Mouse (Mus musculus) heart, embryonic 14.5 days (tissue): ENCODE results near the gene Rnd1. TPM values are rescaled to one million over a fixed set of nuclear protein-coding genes. Genes with fewer than 3 reads are reported as not detected.

Source experiments
- ATAC-seq: fragments of 200-750 bp; cut with Nextera tagmentation; 2 replicates; pipeline ENCODE4 v1.8.0; 2017; ENCODE audit warnings: low read depth, moderate TSS enrichment; ENCODE audit not compliant: insufficient number of reproducible peaks, insufficient read depth, low FRiP score
- H3K27ac ChIP-seq, 2 experiments: fragments of 200-500 bp in 1 of 2; fragments of 300-500 bp in 1 of 2; sonication (generic) in 1 of 2; replicated peaks in 1 of 2; 2 replicates each; pipeline ENCODE4 v1.5.1; 2012 to 2014; ENCODE audit warnings: low read depth in 2 of 2, low read length in 2 of 2, control low read depth in 1 of 2, mild to moderate bottlenecking in 1 of 2, mixed read lengths in 1 of 2; ENCODE audit not compliant: control insufficient read depth in 1 of 2, insufficient read depth in 1 of 2
- H3K27me3 ChIP-seq: fragments of 300-500 bp; sonication (generic); 2 replicates; pipeline ENCODE4 v1.6.1; 2014; ENCODE audit warnings: mild to moderate bottlenecking, low read length, control low read depth; ENCODE audit not compliant: control insufficient read depth, insufficient read depth
- H3K36me3 ChIP-seq: fragments of 300-500 bp; sonication (generic); 2 replicates; pipeline ENCODE4 v1.6.1; 2014; ENCODE audit warnings: mild to moderate bottlenecking, control low read depth, low read length, mixed read lengths; ENCODE audit not compliant: control insufficient read depth, insufficient read depth
- H3K4me1 ChIP-seq, 2 experiments: fragments of 200-500 bp in 1 of 2; fragments of 300-500 bp in 1 of 2; sonication (generic) in 1 of 2; 2 replicates each; pipeline ENCODE4 v1.6.1; 2012 to 2014; ENCODE audit warnings: low read length in 2 of 2, control low read depth in 1 of 2, mixed read lengths in 1 of 2; ENCODE audit not compliant: control insufficient read depth in 2 of 2, insufficient read depth in 2 of 2
- H3K4me2 ChIP-seq: fragments of 300-500 bp; sonication (generic); 2 replicates; pipeline ENCODE4 v1.6.1; 2014; ENCODE audit warnings: mild to moderate bottlenecking, low read length
- H3K4me3 ChIP-seq, 2 experiments: fragments of 200-500 bp in 1 of 2; fragments of 300-500 bp in 1 of 2; sonication (generic) in 1 of 2; 2 replicates each; pipeline ENCODE4 v1.5.1; 2012 to 2014; ENCODE audit warnings: low read length in 2 of 2, mild to moderate bottlenecking in 2 of 2, control low read depth in 1 of 2, low read depth in 1 of 2, moderate library complexity in 1 of 2; ENCODE audit not compliant: control insufficient read depth in 1 of 2, insufficient read depth in 1 of 2
- H3K9ac ChIP-seq: fragments of 300-500 bp; sonication (generic); 2 replicates; pipeline ENCODE4 v1.6.1; 2014; ENCODE audit warnings: mild to moderate bottlenecking, low read length
- H3K9me3 ChIP-seq: fragments of 300-500 bp; sonication (generic); 2 replicates; pipeline ENCODE4 v1.6.1; 2016; ENCODE audit warnings: low read length, control low read depth; ENCODE audit not compliant: control insufficient read depth
- WGBS: fragments of 180-500 bp; shearing (Covaris S2); extraction: QIAGEN DNeasy Blood & Tissue Kit; methylation state at CpG from one replicate; pipeline ENCODE4 v1.1.7; 2014; 5-methylcytosine and 5-hydroxymethylcytosine counted together
- polyA plus RNA-seq: library from polyadenylated mRNA; unstranded; fragments of >200 nt; fragmentation: Nextera tagmentation; extraction: Ambion mirVana; gene quantifications from 2 replicates; pipeline ENCODE4 v1.2.1, GENCODE M21; 2014

The Rnd1 gene
- polyA plus RNA-seq, 1 experiment from 2014 or later = 1.3 TPM

- no peak overlapping the region for H3K4me3 ChIP-seq
- H3K9ac ChIP-seq = no peak overlapping the region
- H3K36me3 ChIP-seq = peaks cover 98% of the 10 kb centered on the region
- no peak overlapping the region for H3K4me2 ChIP-seq
- no peaks in the 10 kb centered on the region for H3K9me3 ChIP-seq
- no peaks in the 10 kb centered on the region for H3K4me1 ChIP-seq
- H3K27me3 ChIP-seq = no peaks in the 10 kb centered on the region
- no peak for ATAC-seq
- 93% methylated on average over 3 of the region's 3 CpGs for WGBS
- H3K27ac ChIP-seq = no peak overlapping the region
Observed at GRCm38 (mm10) chr15:98648071-98648470, 29.2 kb downstream of the Rnd1 start.

- no peak overlapping the region for H3K9ac ChIP-seq
- H3K4me3 ChIP-seq = no peak overlapping the region
- H3K27ac ChIP-seq = no peak overlapping the region
- WGBS = 89% methylated on average over 10 of the region's 10 CpGs
- H3K27me3 ChIP-seq = no peaks in the 10 kb centered on the region
- no peak for ATAC-seq
- no peaks in the 10 kb centered on the region for H3K9me3 ChIP-seq
- peaks cover 98% of the 10 kb centered on the region for H3K36me3 ChIP-seq
- no peaks in the 10 kb centered on the region for H3K4me1 ChIP-seq
- no peak overlapping the region for H3K4me2 ChIP-seq
Observed at GRCm38 (mm10) chr15:98647308-98647707, 30.0 kb downstream of the Rnd1 start.

DNA sequence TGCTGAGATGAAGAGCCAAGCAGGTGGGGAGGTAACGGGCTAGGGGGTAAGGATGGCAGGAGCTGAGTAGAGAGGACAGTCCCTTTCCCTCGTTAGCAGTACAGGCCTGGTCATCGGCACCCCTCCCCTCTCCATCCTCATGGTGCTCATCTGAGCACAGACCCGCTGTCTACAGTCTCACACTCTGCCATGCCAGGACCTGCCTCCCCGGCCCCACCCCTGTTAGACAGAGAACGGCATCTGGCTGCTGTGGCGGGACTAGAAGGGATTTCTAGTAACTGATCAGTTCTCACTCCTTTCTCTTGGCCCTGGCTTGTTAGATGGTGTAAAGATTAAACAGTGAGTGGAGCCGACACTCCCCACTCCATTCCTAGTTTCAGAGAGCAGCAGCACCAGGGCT, 30.5 kb downstream of the Rnd1 start:
- Histone ChIP-seq H3K27me3 (no peaks in the 10 kb centered on the region), H3K4me1 (no peaks in the 10 kb centered on the region), H3K27ac (no peak overlapping the region), H3K9me3 (no peaks in the 10 kb centered on the region), H3K9ac (no peak overlapping the region), H3K4me3 (no peak overlapping the region), H3K4me2 (no peak overlapping the region), H3K36me3 (peaks cover 95% of the 10 kb centered on the region)
- ATAC-seq = no peak
- 78% methylated on average over 8 of the region's 8 CpGs for WGBS

GRCm38 (mm10) chr15:98645057-98646026, 31.9 kb downstream of the Rnd1 start:
- Histone ChIP-seq H3K4me1 (no peaks in the 10 kb centered on the region), H3K4me2 (no peak overlapping the region), H3K9ac (no peak overlapping the region), H3K4me3 (no peak overlapping the region), H3K27ac (no peak overlapping the region), H3K36me3 (peaks cover 89% of the 10 kb centered on the region), H3K9me3 (no peaks in the 10 kb centered on the region), H3K27me3 (no peaks in the 10 kb centered on the region)
- no peak for ATAC-seq
- WGBS = 89% methylated on average over 24 of the region's 24 CpGs

DNA sequence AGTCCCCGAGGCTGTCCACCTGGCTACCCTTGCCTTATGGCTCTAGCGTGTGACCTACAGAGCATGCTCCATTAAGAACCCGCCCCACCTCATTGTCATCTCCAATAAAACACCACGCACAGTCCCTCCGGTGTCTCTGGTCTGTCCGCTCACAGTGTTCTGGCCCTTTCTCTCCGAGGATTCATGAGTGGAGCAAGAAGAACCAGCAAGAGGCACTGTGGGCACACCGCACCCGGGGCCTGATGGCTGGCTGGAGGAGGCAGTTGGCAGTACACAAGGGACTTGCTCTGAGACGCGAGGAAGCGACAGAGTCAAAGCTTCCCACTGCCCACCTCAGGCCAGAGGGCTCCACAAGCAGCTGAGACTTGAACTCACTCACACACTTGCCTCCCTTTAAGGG, 32.9 kb downstream of the Rnd1 start:
- Histone ChIP-seq H3K4me1 (no peaks in the 10 kb centered on the region), H3K27me3 (no peaks in the 10 kb centered on the region), H3K4me3 (no peak overlapping the region), H3K36me3 (peaks cover 80% of the 10 kb centered on the region), H3K27ac (no peak overlapping the region), H3K9me3 (no peaks in the 10 kb centered on the region), H3K4me2 (no peak overlapping the region), H3K9ac (no peak overlapping the region)
- ATAC-seq = no peak
- WGBS = 85% methylated on average over 12 of the region's 12 CpGs

- H3K27ac ChIP-seq = no peak overlapping the region
- WGBS = 37% methylated on average over 8 of the region's 8 CpGs
Observed at GRCm38 (mm10) chr15:98640157-98640556, 37.1 kb downstream of the Rnd1 start.

GRCm38 (mm10) chr15:98637155-98637554, 40.1 kb downstream of the Rnd1 start:
- Histone ChIP-seq H3K9me3 (no peaks in the 10 kb centered on the region), H3K36me3 (peaks cover 9% of the 10 kb centered on the region; the same call in 1 of the 2 replicates), H3K27ac (no peak overlapping the region), H3K9ac (no peak overlapping the region), H3K4me2 (no peak overlapping the region), H3K4me1 (peaks cover 12 to 19% of the 10 kb centered on the region in 2 experiments), H3K4me3 (no peak overlapping the region), H3K27me3 (peaks cover 25% of the 10 kb centered on the region)
- ATAC-seq = no peak
- WGBS = 56% methylated on average over 3 of the region's 3 CpGs

More at GRCm38 (mm10) chr15:98640157-98640556, 37.1 kb downstream of the Rnd1 start:
- no peak overlapping the region for H3K4me2 ChIP-seq
- H3K4me1 ChIP-seq = peaks cover 2 to 3% of the 10 kb centered on the region in 2 experiments; a peak in 2 of 4 replicates
- H3K4me3 ChIP-seq = no peak overlapping the region
- H3K27me3 ChIP-seq = peaks cover 5% of the 10 kb centered on the region
- H3K9ac ChIP-seq = no peak overlapping the region
- ATAC-seq = no peak
- H3K36me3 ChIP-seq = peaks cover 37% of the 10 kb centered on the region
- H3K9me3 ChIP-seq = no peaks in the 10 kb centered on the region
